Mouse (Mus musculus) heart, embryonic 10.5 days (tissue): Measurements from ENCODE around the gene Pde4d. TPM values are rescaled to one million over a fixed set of nuclear protein-coding genes. Genes with fewer than 3 reads are reported as not detected.

ENCODE experiments used
- DNase-seq: peaks from one replicate; pipeline ENCODE4 v3.0.0-alpha.2; 2017; ENCODE audit warnings: low spot score
- H3K27ac ChIP-seq: fragments of 300-500 bp; sonication (generic); 2 replicates; pipeline ENCODE4 v1.5.1; 2016; ENCODE audit warnings: mild to moderate bottlenecking
- H3K27me3 ChIP-seq: fragments of 300-500 bp; sonication (generic); 2 replicates; pipeline ENCODE4 v1.6.1; 2016; ENCODE audit warnings: mild to moderate bottlenecking; ENCODE audit not compliant: poor library complexity, insufficient read depth, severe bottlenecking
- H3K36me3 ChIP-seq: fragments of 300-500 bp; sonication (generic); 2 replicates; pipeline ENCODE4 v1.6.1; 2016; ENCODE audit warnings: mild to moderate bottlenecking, moderate library complexity
- H3K4me1 ChIP-seq: fragments of 300-500 bp; sonication (generic); 2 replicates; pipeline ENCODE4 v1.6.1; 2016; ENCODE audit warnings: mild to moderate bottlenecking
- H3K4me3 ChIP-seq: fragments of 300-500 bp; sonication (generic); 2 replicates; pipeline ENCODE4 v1.5.1; 2016; ENCODE audit warnings: mild to moderate bottlenecking, moderate library complexity
- H3K9me3 ChIP-seq: fragments of 300-500 bp; sonication (generic); 2 replicates; pipeline ENCODE4 v1.6.1; 2016; ENCODE audit warnings: mild to moderate bottlenecking, moderate library complexity
- WGBS: fragments of 180-500 bp; shearing (Covaris S2); methylation state at CpG from one replicate; pipeline ENCODE4 v1.1.7; 2016; 5-methylcytosine and 5-hydroxymethylcytosine counted together
- polyA plus RNA-seq: library from polyadenylated mRNA; unstranded; fragments of >200 nt; fragmentation: Nextera tagmentation; extraction: Ambion mirVana; gene quantifications from 2 replicates; pipeline ENCODE4 v1.2.1, GENCODE M21; 2016

Pde4d gene
- polyA plus RNA-seq, 1 experiment from 2014 or later = 24.9 TPM

- Histone ChIP-seq H3K36me3 (no peaks in the 10 kb centered on the region), H3K9me3 (no peaks in the 10 kb centered on the region), H3K4me3 (no peak overlapping the region), H3K4me1 (no peaks in the 10 kb centered on the region), H3K27ac (no peak overlapping the region), H3K27me3 (no peaks in the 10 kb centered on the region)
- DNase-seq = no peak
- 88% methylated on average over 3 of the region's 3 CpGs for WGBS
Measured at GRCm38 (mm10) chr13:108934854-108935253, 485.1 kb downstream of the Pde4d start.

GRCm38 (mm10) chr13:108937272-108937671 is 487.5 kb downstream of the Pde4d start:
- Histone ChIP-seq H3K36me3 (no peaks in the 10 kb centered on the region), H3K4me3 (no peak overlapping the region), H3K9me3 (no peaks in the 10 kb centered on the region), H3K4me1 (no peaks in the 10 kb centered on the region), H3K27ac (no peak overlapping the region), H3K27me3 (no peaks in the 10 kb centered on the region)
- DNase-seq = no peak
- WGBS = 65% methylated on average over 2 of the region's 2 CpGs

GRCm38 (mm10) chr13:108952911-108953310 is 503.2 kb downstream of the Pde4d start:
- H3K4me3 ChIP-seq = no peak overlapping the region
- no peaks in the 10 kb centered on the region for H3K27me3 ChIP-seq
- H3K36me3 ChIP-seq = no peaks in the 10 kb centered on the region
- H3K4me1 ChIP-seq = no peaks in the 10 kb centered on the region
- no peaks in the 10 kb centered on the region for H3K9me3 ChIP-seq
- no peak overlapping the region for H3K27ac ChIP-seq
- WGBS = 79% methylated on average over 1 of the region's 1 CpGs
- DNase-seq = no peak

- Histone ChIP-seq H3K36me3 (no peaks in the 10 kb centered on the region), H3K4me1 (no peaks in the 10 kb centered on the region), H3K27ac (no peak overlapping the region), H3K27me3 (no peaks in the 10 kb centered on the region), H3K9me3 (no peaks in the 10 kb centered on the region), H3K4me3 (no peak overlapping the region)
- DNase-seq = no peak
- 73% methylated on average over 4 of the region's 4 CpGs for WGBS
Measured at GRCm38 (mm10) chr13:108956059-108956458, 506.3 kb downstream of the Pde4d start.

GRCm38 (mm10) chr13:108964056-108964455 is 514.3 kb downstream of the Pde4d start:
- DNase-seq = no peak
- Histone ChIP-seq H3K4me3 (no peak overlapping the region), H3K36me3 (no peaks in the 10 kb centered on the region), H3K4me1 (no peaks in the 10 kb centered on the region), H3K27ac (no peak overlapping the region), H3K9me3 (no peaks in the 10 kb centered on the region), H3K27me3 (no peaks in the 10 kb centered on the region)
- WGBS = 61% methylated on average over 2 of the region's 2 CpGs

GRCm38 (mm10) chr13:108981144-108981543 is 531.4 kb downstream of the Pde4d start:
- WGBS = 97% methylated on average over 1 of the region's 1 CpGs
- no peaks in the 10 kb centered on the region for H3K9me3 ChIP-seq
- H3K27me3 ChIP-seq = no peaks in the 10 kb centered on the region
- H3K36me3 ChIP-seq = no peaks in the 10 kb centered on the region
- H3K4me1 ChIP-seq = no peaks in the 10 kb centered on the region
- H3K27ac ChIP-seq = no peak overlapping the region
- H3K4me3 ChIP-seq = no peak overlapping the region
- DNase-seq = no peak

- no peak overlapping the region for H3K4me3 ChIP-seq
- H3K36me3 ChIP-seq = no peaks in the 10 kb centered on the region
- 81% methylated on average over 2 of the region's 2 CpGs for WGBS
- H3K9me3 ChIP-seq = no peaks in the 10 kb centered on the region
- no peak for DNase-seq
- no peak overlapping the region for H3K27ac ChIP-seq
- H3K4me1 ChIP-seq = no peaks in the 10 kb centered on the region
- no peaks in the 10 kb centered on the region for H3K27me3 ChIP-seq
Measured at GRCm38 (mm10) chr13:108998739-108999138, 549.0 kb downstream of the Pde4d start.

- no peak overlapping the region for H3K27ac ChIP-seq
Measured at GRCm38 (mm10) chr13:109024703-109025102, 575.0 kb downstream of the Pde4d start.

GRCm38 (mm10) chr13:109047126-109047525 is 597.4 kb downstream of the Pde4d start:
- Histone ChIP-seq H3K27me3 (no peaks in the 10 kb centered on the region), H3K27ac (no peak overlapping the region), H3K4me1 (no peaks in the 10 kb centered on the region), H3K36me3 (no peaks in the 10 kb centered on the region), H3K9me3 (no peaks in the 10 kb centered on the region), H3K4me3 (no peak overlapping the region)
- WGBS = 72% methylated on average over 7 of the region's 7 CpGs
- DNase-seq = no peak

More at GRCm38 (mm10) chr13:109024703-109025102, 575.0 kb downstream of the Pde4d start:
- no peak for DNase-seq
- 71% methylated on average over 1 of the region's 1 CpGs for WGBS
- H3K36me3 ChIP-seq = no peaks in the 10 kb centered on the region
- H3K4me3 ChIP-seq = no peak overlapping the region
- H3K27me3 ChIP-seq = no peaks in the 10 kb centered on the region
- H3K9me3 ChIP-seq = no peaks in the 10 kb centered on the region
- no peaks in the 10 kb centered on the region for H3K4me1 ChIP-seq

GRCm38 (mm10) chr13:109052805-109053204 is 603.1 kb downstream of the Pde4d start:
- Histone ChIP-seq H3K4me1 (no peaks in the 10 kb centered on the region), H3K27ac (no peak overlapping the region), H3K36me3 (no peaks in the 10 kb centered on the region), H3K27me3 (no peaks in the 10 kb centered on the region), H3K4me3 (no peak overlapping the region), H3K9me3 (no peaks in the 10 kb centered on the region)
- 70% methylated on average over 2 of the region's 2 CpGs for WGBS
- no peak for DNase-seq

GRCm38 (mm10) chr13:109053242-109054018 is 603.7 kb downstream of the Pde4d start:
- no peak overlapping the region for H3K4me3 ChIP-seq
- DNase-seq = no peak
- 72% methylated on average over 10 of the region's 10 CpGs for WGBS
- no peaks in the 10 kb centered on the region for H3K36me3 ChIP-seq
- H3K27me3 ChIP-seq = no peaks in the 10 kb centered on the region
- H3K9me3 ChIP-seq = no peaks in the 10 kb centered on the region
- no peaks in the 10 kb centered on the region for H3K4me1 ChIP-seq
- H3K27ac ChIP-seq = no peak overlapping the region

- no peaks in the 10 kb centered on the region for H3K9me3 ChIP-seq
- DNase-seq = no peak
- no peak overlapping the region for H3K4me3 ChIP-seq
- H3K36me3 ChIP-seq = no peaks in the 10 kb centered on the region
- no peaks in the 10 kb centered on the region for H3K4me1 ChIP-seq
- H3K27ac ChIP-seq = no peak overlapping the region
- 15% methylated on average over 4 of the region's 4 CpGs for WGBS
- H3K27me3 ChIP-seq = no peaks in the 10 kb centered on the region
Measured at GRCm38 (mm10) chr13:109058045-109058444, 608.3 kb downstream of the Pde4d start.

- no peaks in the 10 kb centered on the region for H3K36me3 ChIP-seq
- no peaks in the 10 kb centered on the region for H3K9me3 ChIP-seq
- H3K27me3 ChIP-seq = no peaks in the 10 kb centered on the region
- H3K27ac ChIP-seq = no peak overlapping the region
- H3K4me3 ChIP-seq = no peak overlapping the region
- no peaks in the 10 kb centered on the region for H3K4me1 ChIP-seq
- no peak for DNase-seq
- 81% methylated on average over 4 of the region's 4 CpGs for WGBS
Measured at GRCm38 (mm10) chr13:109066581-109067159, 616.9 kb downstream of the Pde4d start.
